Mouse (Mus musculus): ENCODE measurements around the gene Sgpp1. TPM values are rescaled to one million over a fixed set of nuclear protein-coding genes. Genes with fewer than 3 reads are reported as not detected.

Sgpp1 gene
- polyA plus RNA-seq, 1 experiment from 2014 or later = 11.1 TPM

DNA sequence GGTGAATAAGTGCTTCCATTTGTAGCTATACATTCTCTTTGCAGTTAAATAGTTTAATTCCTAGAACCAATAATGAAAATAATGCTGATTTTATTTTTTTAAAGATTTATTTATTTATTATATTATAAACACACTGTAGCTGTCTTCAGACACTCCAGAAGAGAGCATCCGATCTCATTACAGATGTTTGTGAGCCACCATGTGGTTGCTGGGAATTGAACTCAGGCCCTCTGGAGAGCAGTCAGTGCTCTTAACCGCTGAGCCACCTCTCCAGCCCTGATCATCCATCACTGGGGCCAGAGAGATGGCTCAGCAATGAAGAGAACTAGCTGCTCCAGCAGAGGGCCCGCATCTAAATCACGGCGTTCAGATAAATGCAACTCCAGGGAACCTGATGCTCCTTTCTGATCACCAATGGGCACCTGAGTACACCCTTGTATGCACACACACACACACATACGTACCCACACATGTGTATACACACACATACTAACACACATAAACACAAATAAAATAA lies 3.5 kb downstream of the Sgpp1 start:
- H3K4me2 ChIP-seq = peak overlapping the region; percentile 43
- H3K9me3 ChIP-seq (replicated peaks) = no peaks in the 10 kb centered on the region
- H3K27ac ChIP-seq = no peak overlapping the region
- no peak for DNase-seq
- no peak overlapping the region for H3K9ac ChIP-seq
- H3K4me1 ChIP-seq (replicated peaks) = peaks cover 41% of the 10 kb centered on the region
- WGBS (ENCODE audit: insufficient replicate concordance) = 60% methylated on average over 6 of the region's 6 CpGs
- no peaks in the 10 kb centered on the region for H3K27me3 ChIP-seq
- no peak for ATAC-seq (ENCODE audit: low read depth)
- H3K4me3 ChIP-seq (replicated peaks) = 0 out of 2 replicates have a peak overlapping the region, but pooled peaks have one; percentile 1
- H3K36me3 ChIP-seq = peaks cover 10% of the 10 kb centered on the region

DNA sequence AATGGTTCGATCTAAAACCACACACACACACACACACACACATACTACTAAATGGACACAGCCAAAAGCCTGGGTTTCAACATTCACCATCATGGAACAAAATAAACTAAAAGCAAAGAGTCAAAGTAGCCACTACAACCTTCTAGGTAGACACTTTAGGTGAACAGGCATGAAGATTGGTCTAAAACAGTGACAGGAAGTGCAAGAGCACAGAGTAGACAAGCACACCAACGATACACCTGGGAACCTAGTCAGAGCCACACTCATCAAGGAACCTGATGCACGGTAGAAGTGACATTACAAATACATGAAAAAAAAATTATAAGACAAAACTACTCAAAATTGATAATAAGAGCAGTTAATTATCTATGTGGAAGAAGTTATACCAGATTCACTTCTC lies 4.0 kb downstream of the Sgpp1 start:
- no peaks in the 10 kb centered on the region for H3K9me3 ChIP-seq (replicated peaks)
- ATAC-seq (ENCODE audit: low read depth) (no peak), DNase-seq (no peak)
- peaks cover 10% of the 10 kb centered on the region for H3K36me3 ChIP-seq
- no peak overlapping the region for H3K27ac ChIP-seq
- H3K9ac ChIP-seq = no peak overlapping the region
- H3K4me3 ChIP-seq (replicated peaks) = no peak overlapping the region
- H3K27me3 ChIP-seq = no peaks in the 10 kb centered on the region
- peak overlapping the region; percentile 6; the same call in 1 of the 2 replicates for H3K4me2 ChIP-seq
- H3K4me1 ChIP-seq (replicated peaks) = peaks cover 44% of the 10 kb centered on the region
- 79% methylated on average over 3 of the region's 3 CpGs for WGBS (ENCODE audit: insufficient replicate concordance)

DNA sequence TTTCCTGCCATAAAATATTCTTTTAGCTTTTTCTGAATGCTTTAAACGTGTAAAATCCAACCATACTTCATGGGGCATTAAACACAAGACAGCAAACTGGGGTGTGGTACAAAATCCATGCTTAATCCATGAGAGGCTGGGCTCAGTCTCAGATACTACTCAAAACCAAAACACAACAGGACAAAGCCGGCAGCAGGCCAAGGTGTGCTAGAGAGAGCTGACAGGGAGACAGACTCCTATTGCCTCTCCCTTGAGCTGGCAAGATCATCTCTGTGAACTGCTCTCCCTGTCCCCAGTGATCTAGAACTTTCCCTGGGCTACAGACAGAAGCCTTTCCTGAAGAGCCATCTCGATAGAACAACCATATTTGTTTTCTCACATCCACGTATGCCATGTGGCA lies 5.1 kb downstream of the Sgpp1 start:
- no peak overlapping the region for H3K4me3 ChIP-seq (replicated peaks)
- no peak overlapping the region for H3K9ac ChIP-seq
- peaks cover 47% of the 10 kb centered on the region for H3K4me1 ChIP-seq (replicated peaks)
- no peak overlapping the region for H3K4me2 ChIP-seq
- peaks cover 10% of the 10 kb centered on the region for H3K36me3 ChIP-seq
- DNase-seq (no peak), ATAC-seq (ENCODE audit: low read depth) (no peak)
- H3K27ac ChIP-seq = no peak overlapping the region
- H3K9me3 ChIP-seq (replicated peaks) = no peaks in the 10 kb centered on the region
- no peaks in the 10 kb centered on the region for H3K27me3 ChIP-seq
- 71% methylated on average over 4 of the region's 4 CpGs for WGBS (ENCODE audit: insufficient replicate concordance)

DNA sequence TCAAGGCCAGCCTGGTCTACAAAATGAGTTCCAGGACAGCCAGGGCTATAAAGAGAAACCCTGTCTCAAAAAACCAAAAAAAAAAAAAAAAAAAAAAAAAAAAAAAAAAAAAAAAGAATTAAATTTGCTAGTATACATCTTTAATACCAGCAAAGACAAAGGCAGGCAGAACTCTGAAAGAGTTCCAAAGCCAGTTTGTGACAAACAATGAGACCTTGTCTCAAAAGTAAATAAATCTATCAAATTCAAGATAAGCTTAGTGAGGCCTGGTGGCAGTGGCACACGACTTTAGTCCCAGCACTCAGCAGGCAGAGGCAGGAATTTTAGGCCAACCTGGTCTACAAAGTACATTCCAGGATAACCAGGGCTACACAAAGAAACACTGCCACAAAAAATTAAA lies 5.7 kb downstream of the Sgpp1 start:
- H3K4me2 ChIP-seq = no peak overlapping the region

DNA sequence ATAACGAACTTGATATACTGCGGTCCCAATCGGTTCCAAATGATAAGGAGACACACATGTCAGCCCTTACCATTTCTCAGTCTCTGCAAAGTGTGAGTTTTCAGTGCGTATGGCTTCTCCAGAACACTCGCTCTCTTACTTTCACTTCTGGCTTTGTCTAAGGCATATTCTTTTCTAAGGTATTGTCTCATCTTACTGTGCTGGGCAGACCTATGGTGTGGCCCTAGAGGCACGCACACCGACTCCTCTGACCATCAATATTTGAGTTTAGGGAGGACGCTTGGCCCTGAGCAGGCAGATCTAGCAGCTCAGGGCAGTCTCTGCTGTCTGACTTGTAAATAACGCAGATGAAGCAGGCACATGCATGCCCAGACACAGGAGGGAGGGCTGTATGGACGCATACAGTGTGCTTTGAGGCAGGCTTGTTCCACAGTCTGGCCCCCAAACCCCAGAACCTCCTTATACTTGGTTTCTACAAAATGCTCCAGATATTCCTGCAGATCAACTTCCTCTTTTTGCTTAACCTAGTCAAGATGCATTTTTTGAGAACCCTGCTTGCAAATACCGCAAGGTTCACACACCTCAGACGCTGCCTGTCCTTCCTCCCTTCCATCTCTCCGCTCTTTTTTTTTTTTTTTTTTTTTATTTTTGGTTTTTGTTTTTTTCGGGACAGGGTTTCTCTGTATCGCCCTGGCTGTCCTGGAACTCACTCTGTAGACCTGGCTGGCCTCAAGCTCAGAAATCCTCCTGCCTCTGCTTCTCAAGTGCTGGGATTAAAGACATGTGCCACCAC lies 8.0 kb downstream of the Sgpp1 start:
- Histone ChIP-seq H3K9ac (0 out of 2 replicates have a peak overlapping the region, but pooled peaks have one; percentile 19), H3K27me3 (no peaks in the 10 kb centered on the region), H3K9me3 (replicated peaks) (no peaks in the 10 kb centered on the region), H3K4me2 (peak overlapping the region; percentile 35), H3K36me3 (peaks cover 10% of the 10 kb centered on the region), H3K4me3 (replicated peaks) (no peak overlapping the region), H3K27ac (0 out of 2 replicates have a peak overlapping the region, but pooled peaks have one; percentile 15), H3K4me1 (replicated peaks) (peaks cover 65% of the 10 kb centered on the region)
- no peak for ATAC-seq (ENCODE audit: low read depth)
- 71% methylated on average over 15 of the region's 15 CpGs for WGBS (ENCODE audit: insufficient replicate concordance)
- DNase-seq = no peak

More for the DNA sequence above, 5.7 kb downstream of the Sgpp1 start:
- Histone ChIP-seq H3K27ac (no peak overlapping the region), H3K4me3 (replicated peaks) (no peak overlapping the region), H3K27me3 (no peaks in the 10 kb centered on the region), H3K9ac (no peak overlapping the region), H3K9me3 (replicated peaks) (no peaks in the 10 kb centered on the region), H3K4me1 (replicated peaks) (peaks cover 53% of the 10 kb centered on the region), H3K36me3 (peaks cover 10% of the 10 kb centered on the region)
- DNase-seq (no peak), ATAC-seq (ENCODE audit: low read depth) (no peak)
- whole genome bisulfite sequencing (ENCODE audit: insufficient replicate concordance) = 33% methylated on average over 1 of the region's 1 CpGs

DNA sequence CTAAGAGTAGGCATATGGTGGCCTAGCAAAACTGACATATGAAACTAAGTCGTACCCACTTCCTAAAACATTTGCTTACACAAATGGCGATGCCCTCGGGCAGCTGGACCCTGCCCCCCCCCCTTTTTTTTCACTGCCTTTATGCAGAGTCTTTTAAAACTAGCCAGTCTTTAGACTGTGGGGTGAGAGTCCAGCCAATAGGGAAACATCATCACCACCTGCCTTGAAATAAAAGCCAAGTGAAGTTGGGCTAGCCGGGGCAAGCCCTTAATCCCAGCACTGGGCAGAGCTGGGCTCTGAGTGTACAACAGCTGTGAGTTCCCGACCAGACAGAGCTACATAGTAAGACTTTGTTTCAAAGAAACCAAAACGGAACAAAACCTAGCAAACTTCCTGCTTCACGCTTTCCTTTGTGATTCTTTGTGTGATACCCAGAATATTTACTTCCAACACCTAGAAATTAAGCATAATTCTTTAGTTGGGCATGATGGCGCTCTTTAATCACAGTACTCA lies 9.1 kb downstream of the Sgpp1 start:
- 72% methylated on average over 8 of the region's 8 CpGs for WGBS (ENCODE audit: insufficient replicate concordance)
- H3K9ac ChIP-seq = no peak overlapping the region
- peaks cover 10% of the 10 kb centered on the region for H3K36me3 ChIP-seq
- no peak overlapping the region for H3K4me2 ChIP-seq
- H3K4me3 ChIP-seq (replicated peaks) = no peak overlapping the region
- H3K27ac ChIP-seq = no peak overlapping the region; the same call in 1 of the 2 replicates
- H3K27me3 ChIP-seq = no peaks in the 10 kb centered on the region
- DNase-seq (no peak), ATAC-seq (ENCODE audit: low read depth) (no peak)
- no peaks in the 10 kb centered on the region for H3K9me3 ChIP-seq (replicated peaks)
- H3K4me1 ChIP-seq (replicated peaks) = peaks cover 66% of the 10 kb centered on the region

DNA sequence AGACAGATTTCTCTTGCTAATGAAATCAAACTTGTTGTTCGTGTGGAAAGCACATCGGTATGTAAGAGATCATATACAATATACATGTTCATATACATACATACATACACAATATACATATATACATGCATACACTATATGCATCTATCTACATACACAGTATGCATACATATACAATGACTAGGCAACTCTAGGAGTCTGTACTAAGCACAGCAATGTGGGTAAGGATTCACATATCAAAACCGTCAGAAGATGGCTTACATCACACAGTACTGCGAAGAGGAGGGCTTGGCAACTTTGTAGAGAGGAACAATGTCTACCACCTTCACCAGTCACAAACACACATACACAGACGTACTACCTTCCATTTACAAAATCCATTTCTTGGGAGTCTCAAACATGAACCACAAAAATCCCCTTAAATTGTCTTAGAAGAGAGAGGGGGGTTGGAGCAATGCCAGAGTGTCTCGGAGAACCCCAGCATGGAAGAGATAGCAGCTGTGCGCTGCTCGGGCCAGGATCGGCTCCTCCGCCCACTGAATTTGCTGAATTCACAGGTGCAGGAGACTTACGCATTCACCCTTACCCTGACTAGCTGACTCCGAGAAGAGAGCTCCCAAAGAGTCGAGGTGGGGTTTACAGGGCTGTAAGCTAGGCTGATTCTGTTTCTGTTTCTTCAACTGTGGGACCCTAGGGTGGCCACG lies 10.8 kb downstream of the Sgpp1 start:
- H3K36me3 ChIP-seq = peaks cover 22% of the 10 kb centered on the region
- peaks cover 54% of the 10 kb centered on the region for H3K4me1 ChIP-seq (replicated peaks)
- H3K9ac ChIP-seq = no peak overlapping the region; the same call in 1 of the 2 replicates
- H3K4me2 ChIP-seq = peak overlapping the region; percentile 61
- peak overlapping the region; percentile 86 for H3K27ac ChIP-seq
- H3K27me3 ChIP-seq = no peaks in the 10 kb centered on the region
- ATAC-seq (ENCODE audit: low read depth) (peak; percentile 82), DNase-seq (peak; percentile 40)
- peak overlapping the region; percentile 12; the same call in 1 of the 2 replicates for H3K4me3 ChIP-seq (replicated peaks)
- 60% methylated on average over 14 of the region's 14 CpGs for WGBS (ENCODE audit: insufficient replicate concordance)
- H3K9me3 ChIP-seq (replicated peaks) = no peaks in the 10 kb centered on the region

DNA sequence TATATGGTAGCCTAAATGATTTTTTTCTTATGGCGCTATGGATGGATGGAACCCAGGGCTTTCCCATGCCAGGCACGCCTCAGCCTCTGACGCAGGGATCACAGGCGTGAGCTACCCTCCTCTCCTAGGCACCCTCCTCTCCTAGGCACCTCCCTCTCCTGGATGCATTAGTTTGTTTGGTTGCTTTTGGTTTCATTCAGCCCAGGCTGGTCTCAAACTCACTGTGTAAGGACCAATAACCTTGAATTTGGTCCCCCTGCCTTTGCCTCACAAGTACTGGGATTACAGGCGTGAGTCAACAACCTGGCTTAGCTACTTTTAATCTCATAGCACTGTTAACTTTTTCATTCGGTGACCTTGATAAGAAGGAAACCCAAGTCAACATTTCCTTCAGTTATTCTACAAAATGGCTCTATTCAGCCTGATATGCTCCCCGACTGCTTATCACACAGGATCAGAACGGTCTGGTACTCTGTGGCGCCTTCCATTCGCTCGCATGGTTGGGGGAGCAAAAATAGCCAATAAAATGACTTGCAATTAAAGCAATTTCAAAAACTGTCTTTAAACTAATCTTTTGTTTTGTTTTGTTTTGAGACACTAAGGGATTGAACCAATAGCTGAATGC lies 11.6 kb downstream of the Sgpp1 start:
- Histone ChIP-seq H3K4me1 (replicated peaks) (peaks cover 54% of the 10 kb centered on the region), H3K9me3 (replicated peaks) (no peaks in the 10 kb centered on the region), H3K27me3 (no peaks in the 10 kb centered on the region), H3K4me3 (replicated peaks) (peak overlapping the region; percentile 26), H3K27ac (peak overlapping the region; percentile 86), H3K4me2 (peak overlapping the region; percentile 61), H3K9ac (peak overlapping the region; percentile 51), H3K36me3 (peaks cover 29% of the 10 kb centered on the region)
- ATAC-seq (ENCODE audit: low read depth) (peak; percentile 80), DNase-seq (peak; percentile 43)
- WGBS (ENCODE audit: insufficient replicate concordance) = 38% methylated on average over 11 of the region's 11 CpGs

DNA sequence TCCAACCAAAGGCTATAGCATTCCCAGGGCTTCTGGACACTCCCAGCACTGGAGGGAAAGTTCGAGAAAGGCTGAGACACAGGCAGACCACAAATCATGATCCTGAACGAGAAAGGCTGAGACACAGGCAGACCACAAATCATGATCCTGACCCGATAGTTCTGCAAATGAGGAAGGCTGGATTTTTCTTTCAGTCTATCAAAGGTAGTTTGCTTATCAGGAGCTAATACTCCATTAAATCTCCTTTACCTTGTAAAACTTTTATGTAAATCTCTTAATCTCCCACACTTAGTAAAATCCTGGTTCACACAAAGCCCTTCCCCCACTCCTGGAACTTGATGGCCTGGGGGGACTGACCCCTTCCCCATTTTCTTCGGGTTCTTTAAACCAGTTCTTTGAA lies 13.6 kb downstream of the Sgpp1 start:
- Histone ChIP-seq H3K9me3 (replicated peaks) (no peaks in the 10 kb centered on the region), H3K27ac (no peak overlapping the region), H3K36me3 (peaks cover 25% of the 10 kb centered on the region), H3K4me1 (replicated peaks) (peaks cover 49% of the 10 kb centered on the region), H3K9ac (no peak overlapping the region), H3K4me2 (no peak overlapping the region), H3K4me3 (replicated peaks) (no peak overlapping the region), H3K27me3 (no peaks in the 10 kb centered on the region)
- no peak for DNase-seq
- no peak for ATAC-seq (ENCODE audit: low read depth)
- 29% methylated on average over 4 of the region's 4 CpGs for WGBS (ENCODE audit: insufficient replicate concordance)

DNA sequence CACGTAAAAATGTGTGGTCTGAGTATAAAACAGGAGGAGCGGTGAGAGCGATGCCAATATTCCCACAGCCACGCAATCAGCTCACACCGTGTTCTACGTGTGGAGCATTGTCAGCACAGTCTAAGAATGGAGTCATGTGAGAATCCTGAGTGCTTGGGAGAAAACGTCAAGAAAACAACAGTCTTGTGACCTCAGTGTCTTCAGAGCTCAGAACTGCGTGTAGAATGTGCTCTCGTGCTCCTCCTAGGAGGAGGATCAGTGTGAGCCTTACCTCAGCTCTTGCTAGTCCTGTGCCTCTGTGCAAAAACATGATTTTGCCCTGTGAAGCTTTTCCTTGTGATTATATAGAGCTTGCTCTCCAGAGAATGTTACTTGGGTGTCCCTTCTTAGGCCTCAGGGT lies 14.5 kb downstream of the Sgpp1 start:
- peaks cover 29% of the 10 kb centered on the region for H3K36me3 ChIP-seq
- H3K4me2 ChIP-seq = no peak overlapping the region
- no peak overlapping the region for H3K4me3 ChIP-seq (replicated peaks)
- H3K9ac ChIP-seq = no peak overlapping the region
- peaks cover 42% of the 10 kb centered on the region for H3K4me1 ChIP-seq (replicated peaks)
- H3K9me3 ChIP-seq (replicated peaks) = no peaks in the 10 kb centered on the region
- 81% methylated on average over 9 of the region's 9 CpGs for WGBS (ENCODE audit: insufficient replicate concordance)
- no peak for DNase-seq
- H3K27ac ChIP-seq = no peak overlapping the region
- no peak for ATAC-seq (ENCODE audit: low read depth)
- H3K27me3 ChIP-seq = no peaks in the 10 kb centered on the region

DNA sequence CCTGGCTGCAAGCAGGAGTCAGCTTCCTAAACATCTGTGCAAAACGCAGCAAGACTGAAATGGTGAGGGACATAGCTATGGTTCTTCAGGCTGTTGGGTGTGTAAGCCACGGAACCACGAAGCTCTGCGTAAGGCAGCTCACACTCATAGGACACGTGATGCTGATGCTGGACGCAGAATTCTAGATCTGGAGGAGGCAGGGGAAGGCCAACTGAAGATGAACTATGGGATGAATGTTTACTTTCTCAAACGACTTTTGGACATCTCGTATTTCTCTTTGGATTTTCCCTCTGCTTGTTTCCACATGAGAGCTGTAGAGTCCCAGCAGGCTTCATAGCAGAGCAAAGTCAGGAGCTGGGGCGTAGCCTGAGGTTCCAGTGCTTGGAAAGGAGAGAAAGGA lies 21.9 kb downstream of the Sgpp1 start:
- Histone ChIP-seq H3K27ac (no peak overlapping the region), H3K9me3 (replicated peaks) (no peaks in the 10 kb centered on the region), H3K4me3 (replicated peaks) (no peak overlapping the region), H3K9ac (no peak overlapping the region), H3K27me3 (no peaks in the 10 kb centered on the region), H3K36me3 (peaks cover 14% of the 10 kb centered on the region), H3K4me2 (no peak overlapping the region), H3K4me1 (replicated peaks) (peaks cover 6% of the 10 kb centered on the region)
- WGBS (ENCODE audit: insufficient replicate concordance) = 73% methylated on average over 9 of the region's 9 CpGs
- DNase-seq = no peak
- ATAC-seq (ENCODE audit: low read depth) = no peak

Measured in liver, embryonic 13.5 days (tissue).